In the genomic region with DNA sequence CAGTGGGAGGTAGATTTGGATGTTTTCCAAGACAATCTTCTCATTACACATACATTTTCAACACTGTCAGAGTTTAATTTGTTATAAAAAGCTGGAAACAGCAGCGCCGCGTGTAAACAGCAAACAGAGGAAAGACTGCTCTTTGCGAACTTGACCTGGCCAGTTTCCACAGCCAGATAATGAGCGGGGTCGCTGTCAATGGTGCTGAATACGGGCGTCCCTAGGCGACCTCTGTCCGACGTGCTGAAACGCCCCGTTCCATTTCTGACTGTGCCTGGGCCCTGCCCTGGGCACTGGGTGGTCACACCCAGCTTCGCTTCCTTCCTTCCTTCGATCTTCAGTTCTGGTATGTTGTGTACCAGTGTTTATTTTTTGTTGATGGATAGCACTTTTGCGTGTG, we compare ENCODE assay signal across 8 mouse cellular contexts. TPM values are rescaled to one million over a fixed set of nuclear protein-coding genes. Genes with fewer than 3 reads are reported as not detected.
DNase-seq lines count a peak whose midpoint lies in the region; ATAC-seq lines count a peak whose summit lies in the region.

No protein-coding gene starts in this region.

- peak; percentile 39 to 72 for DNase-seq in gastrocnemius, postnatal 4 days (ENCODE audit: low spot score in 2 of 2)
- no peak for DNase-seq in gastrocnemius, postnatal 36 days
- peak; percentile 57 for DNase-seq in NIH3T3 (ENCODE audit: low read depth)
- DNase-seq in embryonic facial prominence, embryonic 14.5 days (ENCODE audit: low spot score) = peak; percentile 78
- DNase-seq in kidney, postnatal 25 days = peak; percentile 72 to 78
- DNase-seq in mesoderm, embryonic 11.5 days (ENCODE audit: low read depth, low spot score) = peak; percentile 76
- DNase-seq in frontal cortex, postnatal 36 days (ENCODE audit: low spot score in 2 of 2) = no peak
- DNase-seq in right cerebral cortex, postnatal 36 days (ENCODE audit: low spot score in 2 of 2) = no peak

- H3K4me2 ChIP-seq in embryonic facial prominence, embryonic 14.5 days (ENCODE audit: low read depth, low read length) = no peak overlapping the region

- H3K9me3 ChIP-seq in embryonic facial prominence, embryonic 14.5 days (ENCODE audit: control insufficient read depth, low read length) = no peaks in the 10 kb centered on the region

- H3K36me3 ChIP-seq in embryonic facial prominence, embryonic 14.5 days (ENCODE audit: control insufficient read depth, insufficient read depth, low read length) = no peaks in the 10 kb centered on the region

- intact Hi-C loops in gastrocnemius, postnatal 36 days (cut with DNase I) = no loop called here

- no peak overlapping the region for H3K4me3 ChIP-seq in embryonic facial prominence, embryonic 14.5 days (ENCODE audit: low read depth, low read length)

- H3K4me1 ChIP-seq in embryonic facial prominence, embryonic 14.5 days (ENCODE audit: control insufficient read depth, insufficient read depth, low read length) = no peaks in the 10 kb centered on the region

- H3K27ac ChIP-seq in embryonic facial prominence, embryonic 14.5 days (replicated peaks; ENCODE audit: low read depth, low read length) = no peak overlapping the region

- H3K9ac ChIP-seq in embryonic facial prominence, embryonic 14.5 days (ENCODE audit: low read depth, low read length) = no peak overlapping the region

- WGBS in embryonic facial prominence, embryonic 14.5 days = 9% methylated on average over 16 of the region's 16 CpGs

- ATAC-seq in embryonic facial prominence, embryonic 14.5 days (ENCODE audit: low read depth) = no peak

- H3K27me3 ChIP-seq in embryonic facial prominence, embryonic 14.5 days (replicated peaks; ENCODE audit: control insufficient read depth, insufficient read depth, low read length) = no peaks in the 10 kb centered on the region; the same call in 1 of the 2 replicates

RNA-seq across cellular contexts. Expression of a gene that starts 58.1 kb away (rescaled TPM):
- under 1 TPM; 0.26 to 0.27 TPM for total RNA-seq in gastrocnemius, postnatal 4 days (2021)
- under 1 TPM in 1 of 2 experiments, not detected in 1; 0.10 TPM for total RNA-seq in gastrocnemius, postnatal 36 days (2021)
- 0.15 and 0.56 TPM in 2 replicates for polyA plus RNA-seq in embryonic facial prominence, embryonic 14.5 days (2014; fragmentation: Nextera tagmentation; extraction: Ambion mirVana)

Comparison
In these comparisons a context has a peak if more than half of its experiments do, and no peak if none do; other contexts are left out.
1. DNase-seq: peak in gastrocnemius, postnatal 4 days (2 of 2), NIH3T3 (single experiment), embryonic facial prominence, embryonic 14.5 days (single experiment), kidney, postnatal 25 days (2 of 2) and mesoderm, embryonic 11.5 days (single experiment); none in gastrocnemius, postnatal 36 days (0 of 2), frontal cortex, postnatal 36 days (0 of 2) and right cerebral cortex, postnatal 36 days (0 of 2).